Mouse (Mus musculus): ENCODE data around the gene Msl1.

The Msl1 gene

DNA sequence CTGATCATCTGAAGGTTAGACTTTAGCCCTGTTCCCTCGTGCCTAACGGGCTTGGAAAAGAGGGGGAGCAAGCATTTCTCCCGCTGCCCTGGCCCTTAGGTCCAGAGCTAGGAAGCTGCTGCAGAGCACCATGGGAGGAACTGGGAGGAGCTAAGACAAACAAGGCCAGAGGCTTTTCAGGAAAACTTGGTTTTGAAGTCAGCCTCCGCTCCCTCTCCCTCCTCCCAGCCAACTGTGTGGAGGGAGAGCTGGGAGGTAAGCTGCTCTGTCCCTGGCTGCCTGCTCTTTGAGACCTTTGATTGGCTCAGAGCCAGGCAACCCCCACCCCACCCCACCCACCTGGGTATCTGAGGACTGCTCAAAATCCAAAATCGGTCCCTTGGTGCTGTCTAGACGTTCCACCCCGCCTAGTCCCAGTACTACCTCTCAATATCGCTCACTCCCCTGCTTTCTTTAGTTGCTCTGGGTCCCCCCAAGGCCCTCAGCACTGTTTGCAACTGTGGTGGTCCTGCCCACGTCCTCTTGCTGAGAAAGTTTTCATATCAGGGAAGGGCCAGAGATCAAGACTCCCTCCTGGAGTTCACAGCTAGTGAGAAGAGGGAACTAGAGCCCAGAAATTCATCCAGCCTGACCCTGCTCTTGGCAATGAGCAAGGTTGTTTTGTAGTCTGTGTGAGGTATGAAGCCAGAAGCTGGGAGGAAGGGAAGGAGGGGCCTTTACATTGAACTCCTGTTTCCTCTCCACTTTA lies 18.3 kb upstream of the Msl1 start:
- no peak for DNase-seq (ENCODE audit: low read depth, low spot score)

DNA sequence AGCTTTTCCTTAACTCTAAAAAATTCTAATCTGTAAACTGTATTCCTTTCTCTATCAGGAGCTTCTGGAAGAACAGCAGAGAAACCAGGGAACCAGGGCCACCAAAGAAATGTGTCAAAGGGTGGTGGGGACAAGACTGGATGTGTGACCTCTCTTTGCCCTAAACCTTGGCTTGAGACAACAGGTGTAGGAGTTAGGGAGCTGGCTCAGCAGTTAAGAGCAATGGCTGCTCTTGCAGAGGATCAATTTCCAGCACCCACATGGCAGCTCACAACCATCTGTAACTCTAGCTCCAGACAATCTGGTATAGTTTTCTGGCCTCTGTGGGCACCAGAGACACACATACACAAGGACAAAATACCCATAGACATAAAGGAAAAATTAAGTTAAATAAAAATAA lies 17.4 kb upstream of the Msl1 start:
- DNase-seq (ENCODE audit: low read depth, low spot score), result no peak

DNA sequence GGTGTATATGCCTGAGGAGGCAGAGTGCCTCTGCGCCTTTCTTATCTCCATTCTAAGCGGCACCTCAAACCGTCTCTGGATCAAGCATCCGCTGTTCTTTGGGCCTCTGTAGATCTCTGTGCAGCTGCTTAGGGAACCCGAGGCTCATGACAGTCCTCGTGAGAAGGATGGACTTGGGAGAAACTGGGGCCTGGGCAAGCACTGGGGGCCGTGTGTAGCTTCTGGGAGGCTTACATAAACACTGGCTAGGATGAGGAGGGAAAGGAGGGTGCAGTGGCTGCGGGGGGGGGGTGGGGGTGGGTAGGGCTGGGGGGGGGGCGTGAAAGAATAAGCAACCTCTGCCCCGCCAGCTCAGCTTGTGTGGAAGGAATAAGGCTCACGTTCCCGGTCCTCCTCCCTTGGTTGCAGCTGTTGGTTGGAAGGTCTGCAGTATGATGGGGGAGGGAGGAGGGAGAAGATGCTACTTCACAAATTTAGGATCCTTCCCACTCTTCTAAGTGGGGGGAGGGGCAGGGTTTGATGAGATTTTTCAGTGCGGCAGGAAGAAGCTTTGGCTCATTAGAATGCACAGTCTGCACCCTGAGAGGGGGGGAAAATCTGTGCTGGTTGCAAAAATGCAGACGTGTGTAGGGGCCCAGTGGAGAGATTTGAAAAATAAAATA lies 13.3 kb upstream of the Msl1 start:
- no peak for DNase-seq (ENCODE audit: low read depth, low spot score)

DNA sequence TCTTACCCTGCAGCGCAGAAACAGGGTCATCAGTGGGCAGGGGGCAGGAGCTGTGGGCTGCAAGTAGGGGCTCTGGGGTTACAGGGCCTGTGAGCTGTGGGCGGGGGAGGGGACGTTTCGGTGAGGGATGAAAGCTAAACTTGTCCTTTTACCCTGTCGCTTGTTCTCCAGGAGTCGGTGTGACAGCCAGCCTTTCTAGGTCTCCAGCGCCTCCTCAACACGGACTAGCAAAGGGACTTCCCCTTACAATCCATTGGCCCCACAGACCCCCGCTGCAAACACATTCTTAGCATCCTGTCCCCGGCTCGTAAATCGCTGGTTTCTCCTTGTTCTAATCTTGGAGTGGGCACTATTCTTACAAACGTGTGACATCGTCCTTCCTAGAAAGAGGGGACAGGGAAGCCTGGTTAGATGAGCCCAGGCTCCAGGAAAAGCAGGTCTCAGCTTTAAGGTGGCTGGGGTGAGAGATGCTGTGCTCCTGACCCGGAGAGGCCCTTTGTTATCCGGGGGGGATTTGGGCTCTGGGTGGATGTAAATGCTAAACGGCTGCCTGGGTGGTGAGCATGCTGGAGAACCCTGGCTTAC lies 12.6 kb upstream of the Msl1 start:
- no peak for DNase-seq (ENCODE audit: low read depth, low spot score)

DNA sequence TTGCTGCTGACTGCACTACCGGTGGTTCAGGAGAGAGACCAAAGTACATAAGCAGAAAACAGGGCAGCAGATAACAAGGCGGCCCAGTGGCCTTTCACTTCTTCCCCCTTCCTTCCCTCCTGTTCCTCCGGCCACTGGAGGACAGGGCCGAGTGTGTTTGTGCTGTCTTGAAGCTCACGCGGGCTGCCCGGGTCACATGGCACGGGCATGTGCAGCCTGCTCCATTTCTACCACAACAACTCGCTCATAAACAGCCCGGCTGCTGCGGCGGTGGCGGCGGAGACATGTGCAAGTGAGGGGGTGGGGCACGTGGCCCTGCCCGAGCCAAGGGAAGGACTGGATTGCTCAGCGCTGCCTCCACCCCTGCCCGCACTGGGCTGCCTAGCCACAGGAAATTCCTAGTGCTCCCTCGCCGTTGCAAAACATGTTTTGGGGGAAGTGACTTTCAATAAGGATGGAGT lies 12.1 kb upstream of the Msl1 start:
- no peak for DNase-seq (ENCODE audit: low read depth, low spot score)

DNA sequence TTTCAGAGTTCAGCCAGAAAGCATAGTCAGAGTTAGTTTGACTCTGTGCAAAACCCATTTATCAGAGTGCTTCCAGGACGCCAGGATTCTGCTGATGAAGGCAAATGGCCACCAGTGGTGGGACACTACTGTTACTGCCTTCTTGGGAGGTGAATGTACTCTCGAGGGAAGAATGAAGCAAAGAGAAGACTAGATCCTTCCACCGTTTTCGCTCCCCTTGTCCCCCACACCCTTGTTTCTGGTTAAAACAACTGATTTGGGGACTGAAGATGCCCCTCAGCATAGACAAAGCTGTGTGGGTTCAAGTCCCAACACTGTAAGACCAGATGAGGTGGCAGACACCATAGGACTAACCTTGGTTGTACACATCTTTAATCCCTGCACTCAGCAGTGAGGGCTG lies 11.2 kb upstream of the Msl1 start:
- DNase-seq (ENCODE audit: low read depth, low spot score), result no peak

DNA sequence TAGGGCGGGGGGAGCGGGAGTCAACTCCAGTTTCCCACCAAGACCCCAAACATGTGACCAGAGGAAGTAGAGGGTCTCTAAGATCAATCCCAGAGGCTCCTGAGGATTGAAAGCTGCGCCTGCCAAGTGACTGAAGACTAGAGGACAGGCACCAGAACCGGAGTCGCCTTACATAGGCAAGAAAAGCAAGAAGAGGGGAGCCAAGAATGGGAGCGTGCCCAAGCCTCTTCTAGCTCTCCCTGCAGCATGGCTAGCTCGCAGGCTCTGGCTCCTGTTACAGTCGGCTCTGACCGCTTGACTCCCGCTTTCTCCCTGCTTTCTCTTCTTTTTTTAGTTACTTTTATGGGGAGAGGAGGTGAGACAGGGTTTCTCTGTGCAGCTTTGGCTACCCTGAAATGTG lies 10.1 kb upstream of the Msl1 start:
- DNase-seq (ENCODE audit: low read depth, low spot score), result no peak

DNA sequence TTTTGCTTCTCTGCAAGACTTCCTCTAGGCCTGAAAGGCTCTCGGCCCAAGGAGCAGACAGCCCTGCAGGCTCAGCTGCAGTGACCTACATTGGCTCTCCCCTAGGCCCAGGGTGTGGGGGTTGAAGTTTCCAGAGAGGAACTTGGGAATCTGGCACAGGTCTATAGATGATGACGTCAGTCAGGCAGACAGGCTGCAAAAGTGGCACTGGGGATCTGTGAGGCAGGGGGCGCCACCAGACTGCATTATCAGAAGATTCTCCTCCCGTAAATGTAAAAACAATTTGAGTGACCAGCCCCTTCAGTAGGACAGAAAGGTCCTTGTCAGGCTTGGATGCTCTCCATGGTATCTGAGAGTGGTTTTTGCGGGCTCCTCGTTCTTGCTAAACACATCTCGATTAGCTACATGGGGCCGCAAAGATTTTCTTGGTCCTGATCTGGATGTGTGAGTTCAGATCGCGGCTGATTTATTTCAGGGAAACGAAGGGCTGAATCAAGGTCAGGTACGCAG lies 9.5 kb upstream of the Msl1 start:
- no peak for DNase-seq (ENCODE audit: low read depth, low spot score)

DNA sequence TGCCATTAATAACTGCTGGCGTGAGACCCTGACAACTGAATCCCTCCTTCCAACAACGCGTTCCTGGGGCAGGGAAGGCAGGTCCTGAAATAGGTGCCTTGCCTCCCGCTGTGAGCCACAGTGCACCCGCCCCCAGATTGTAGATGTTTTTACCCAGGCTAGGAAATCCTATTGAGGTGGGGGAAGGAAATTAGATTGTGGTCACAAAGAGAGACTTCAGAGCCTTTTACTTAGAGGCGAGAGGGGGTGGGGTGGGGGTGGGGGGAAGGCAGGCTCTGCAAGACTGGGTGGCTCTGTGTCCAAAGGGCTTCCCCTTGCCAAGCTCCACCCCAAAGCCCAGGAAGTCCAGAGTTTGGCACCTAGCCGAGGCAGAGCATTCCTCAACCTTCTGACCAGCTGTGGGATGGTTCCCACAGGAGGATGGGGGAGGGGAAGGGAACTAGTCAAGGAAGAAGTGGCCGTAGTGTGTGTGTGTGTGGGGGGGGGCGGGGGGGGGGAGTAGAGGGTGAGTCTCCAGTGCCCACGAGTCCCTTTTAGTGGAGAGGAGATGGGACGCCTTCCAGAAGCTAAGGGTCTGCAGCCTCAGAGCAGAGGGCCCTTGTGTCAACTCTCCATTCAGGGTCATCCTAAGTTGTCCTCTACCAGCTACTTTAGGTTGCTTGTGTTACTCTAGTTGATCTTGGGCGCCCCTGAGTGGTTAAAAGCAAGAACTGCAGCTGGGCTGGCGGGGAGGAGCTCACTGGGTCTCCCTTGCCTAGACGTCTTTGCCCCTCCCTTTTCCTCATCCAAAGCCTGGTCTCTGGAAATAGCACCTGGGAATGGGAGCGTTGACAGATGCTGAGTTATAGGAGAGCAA lies 8.7 kb upstream of the Msl1 start:
- DNase-seq (ENCODE audit: low read depth, low spot score), result peak; percentile 76

DNA sequence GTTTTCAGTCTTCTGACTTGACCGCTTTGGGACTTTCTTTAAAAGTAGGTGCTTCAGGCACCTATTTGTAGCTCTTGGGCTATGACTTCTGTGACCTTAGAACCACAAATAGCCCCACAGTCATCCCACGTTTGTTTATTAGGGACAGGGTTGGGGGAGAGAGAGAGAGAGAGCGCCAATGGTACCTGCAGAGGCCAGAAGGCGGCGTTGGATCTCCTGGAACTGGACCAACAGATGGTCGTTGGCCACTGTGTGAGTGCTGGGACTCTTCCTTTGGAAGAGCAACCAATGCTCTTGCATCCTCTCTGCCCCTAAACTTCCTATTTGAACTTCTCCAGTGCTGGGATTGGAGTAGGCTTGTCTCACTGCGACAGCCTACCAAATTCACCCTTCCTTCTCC lies 8.1 kb upstream of the Msl1 start:
- no peak for DNase-seq (ENCODE audit: low read depth, low spot score)

DNA sequence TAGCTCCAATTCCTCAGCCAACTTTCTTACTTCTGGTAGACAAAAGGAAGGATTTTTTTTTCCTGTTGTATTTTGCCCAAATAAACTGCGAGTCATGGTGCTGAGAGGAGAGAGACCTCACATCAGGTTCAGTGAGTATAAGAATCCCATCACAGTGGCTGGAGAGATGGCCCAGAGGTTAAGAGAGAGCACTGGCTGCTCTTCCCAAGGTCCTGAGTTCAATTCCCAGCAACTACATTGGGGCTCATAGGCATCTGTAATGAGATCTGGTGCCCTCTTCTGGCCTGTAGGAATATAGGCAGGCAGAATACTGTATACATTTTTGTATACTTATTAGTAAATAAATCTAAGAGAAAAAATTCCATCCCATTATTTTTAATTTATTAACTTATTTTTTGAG lies 7.6 kb upstream of the Msl1 start:
- no peak for DNase-seq (ENCODE audit: low read depth, low spot score)

DNA sequence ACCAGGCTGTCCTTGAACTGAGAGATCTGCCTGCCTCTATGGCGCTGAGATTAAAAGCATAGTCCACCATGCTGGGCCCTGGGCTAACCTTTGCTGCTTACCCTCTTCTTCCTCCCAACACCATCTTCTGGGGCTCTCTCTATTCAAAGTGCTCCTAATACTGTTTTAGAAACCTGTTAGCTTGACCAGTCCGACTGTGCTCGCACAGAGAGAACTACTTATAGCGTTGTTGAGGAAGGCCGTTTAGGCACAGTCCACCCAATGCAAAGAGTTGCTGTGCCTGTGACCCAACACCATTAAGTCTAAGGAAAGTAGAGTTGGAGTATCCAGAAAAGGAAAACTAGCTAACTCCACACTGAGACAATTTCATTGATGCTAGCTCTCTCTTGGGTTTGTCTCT lies 7.2 kb upstream of the Msl1 start:
- no peak for DNase-seq (ENCODE audit: low read depth, low spot score)

DNA sequence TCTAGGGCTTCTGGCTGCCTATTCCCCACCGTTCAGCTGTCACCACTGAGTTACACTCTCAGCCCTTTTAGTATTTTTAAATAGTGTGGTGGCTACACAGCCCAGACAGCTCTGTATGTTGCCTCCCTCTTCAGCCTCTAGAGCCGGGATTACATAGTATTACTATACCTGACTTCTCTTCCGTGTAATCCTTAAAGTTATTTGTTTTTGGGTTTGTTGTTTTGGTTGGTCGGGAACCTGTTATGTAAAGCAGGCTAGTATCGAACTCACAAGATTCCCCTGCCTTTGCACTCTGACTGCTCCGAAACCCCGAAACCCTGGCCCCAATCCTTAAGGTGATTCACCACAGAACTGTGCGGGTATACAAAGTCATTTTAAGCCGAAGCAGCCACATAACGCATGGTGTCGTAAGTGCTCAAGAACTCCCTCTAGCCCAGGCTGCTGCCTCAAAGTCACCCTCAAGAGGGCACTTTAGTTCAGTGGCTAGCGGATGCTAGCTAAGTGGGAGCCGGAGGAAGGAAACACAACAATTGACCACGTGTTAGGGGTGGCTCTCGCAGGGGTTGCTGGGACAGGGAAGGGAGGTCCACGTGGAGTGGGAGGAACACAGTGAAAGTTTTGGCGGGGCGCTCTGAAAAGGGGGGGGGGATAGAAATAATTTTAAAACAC lies 6.6 kb upstream of the Msl1 start:
- DNase-seq (ENCODE audit: low read depth, low spot score), result no peak

DNA sequence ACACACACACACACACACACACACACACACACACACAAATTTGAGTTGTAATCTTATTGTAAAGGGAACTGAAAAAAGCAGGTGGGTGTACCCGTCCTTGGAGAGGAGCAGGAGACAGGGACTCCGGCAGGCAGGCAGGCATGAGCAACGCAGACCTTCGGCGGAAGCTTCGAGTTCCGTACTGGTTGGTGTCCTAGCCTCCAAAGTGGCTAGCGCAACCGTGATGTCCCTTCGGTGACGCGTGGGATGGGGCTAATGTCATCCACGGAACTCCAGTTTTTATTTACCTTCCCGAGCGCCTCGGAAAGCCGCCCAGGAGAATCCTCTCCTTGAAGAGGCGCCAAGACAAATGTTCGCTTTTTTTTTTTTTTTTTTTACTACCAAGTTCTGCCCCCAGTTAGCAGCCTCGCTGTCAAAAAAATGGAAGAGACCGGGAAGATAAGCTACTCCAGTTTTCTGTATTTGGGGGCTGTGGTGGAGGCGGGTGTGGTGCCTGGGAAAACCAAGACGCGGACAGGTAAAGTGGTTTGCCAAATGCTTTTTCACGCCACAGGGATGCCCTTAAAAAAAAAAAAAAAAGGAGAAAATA lies 6.0 kb upstream of the Msl1 start:
- DNase-seq (ENCODE audit: low read depth, low spot score), result no peak

DNA sequence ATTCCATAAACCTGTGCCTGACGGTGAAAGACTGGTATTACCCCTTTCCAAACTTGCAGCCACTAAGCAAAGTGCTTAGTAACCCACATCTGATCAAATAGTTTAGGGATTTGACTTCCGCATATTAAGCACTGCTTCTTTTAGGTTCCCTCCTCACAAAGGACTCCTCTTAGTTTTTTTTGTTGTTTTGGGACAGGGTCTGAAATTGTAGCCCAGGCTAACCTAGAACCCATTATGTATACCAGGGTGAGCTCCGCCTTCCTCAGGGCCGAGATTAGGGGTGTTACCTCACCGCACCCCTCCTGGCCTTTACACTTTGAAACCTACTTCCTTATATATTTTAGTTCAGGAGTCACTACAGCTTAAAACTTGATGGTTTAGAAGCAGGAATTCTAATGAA lies 5.5 kb upstream of the Msl1 start:
- DNase-seq (ENCODE audit: low read depth, low spot score), result no peak

DNA sequence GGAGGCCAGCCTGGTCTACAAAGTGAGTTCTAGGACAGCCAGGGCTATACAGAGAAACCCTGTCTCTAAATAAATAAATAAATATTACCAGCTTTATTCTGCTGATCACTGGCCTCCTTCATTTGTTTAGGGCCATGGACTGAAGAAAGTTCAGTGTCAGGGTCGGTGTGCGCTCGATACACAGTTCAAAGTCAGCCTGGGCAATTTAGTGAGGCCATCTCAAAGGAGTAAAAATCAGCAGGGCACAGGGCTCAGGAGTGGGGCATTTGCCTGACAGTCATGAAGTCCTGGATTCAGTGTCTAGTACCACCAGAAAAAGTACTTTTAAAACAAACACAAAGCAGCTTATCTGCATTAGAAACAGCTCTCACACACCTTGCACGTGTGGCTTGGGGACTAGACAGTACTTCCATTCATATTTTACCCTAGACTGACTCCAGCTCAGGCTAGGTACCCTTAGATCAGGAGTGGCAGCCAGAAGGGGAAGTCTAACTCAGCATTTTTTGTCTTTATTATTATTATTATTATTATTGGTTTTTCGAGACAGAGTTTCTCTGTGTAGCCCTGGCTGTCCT lies 4.6 kb upstream of the Msl1 start:
- DNase-seq (ENCODE audit: low read depth, low spot score), result no peak

DNA sequence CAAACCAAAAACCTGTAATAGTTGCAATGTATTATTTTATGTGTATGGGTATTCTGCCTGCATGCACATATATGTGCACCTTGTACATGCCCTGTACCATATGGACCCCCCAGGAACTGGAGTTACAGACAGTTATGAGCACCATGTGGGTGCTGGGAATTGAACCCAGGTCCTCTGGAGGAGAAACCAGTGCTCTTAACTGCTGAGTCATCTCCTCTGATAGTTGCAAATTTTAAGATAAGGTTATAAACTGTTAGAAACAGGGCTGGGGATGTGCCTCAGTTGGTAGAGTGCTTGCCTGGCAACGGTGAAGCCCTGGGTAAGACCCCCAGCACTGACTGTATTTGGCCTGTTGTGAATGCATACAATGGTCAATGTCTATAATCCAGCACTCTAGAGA lies 3.9 kb upstream of the Msl1 start:
- DNase-seq (ENCODE audit: low read depth, low spot score), result no peak

DNA sequence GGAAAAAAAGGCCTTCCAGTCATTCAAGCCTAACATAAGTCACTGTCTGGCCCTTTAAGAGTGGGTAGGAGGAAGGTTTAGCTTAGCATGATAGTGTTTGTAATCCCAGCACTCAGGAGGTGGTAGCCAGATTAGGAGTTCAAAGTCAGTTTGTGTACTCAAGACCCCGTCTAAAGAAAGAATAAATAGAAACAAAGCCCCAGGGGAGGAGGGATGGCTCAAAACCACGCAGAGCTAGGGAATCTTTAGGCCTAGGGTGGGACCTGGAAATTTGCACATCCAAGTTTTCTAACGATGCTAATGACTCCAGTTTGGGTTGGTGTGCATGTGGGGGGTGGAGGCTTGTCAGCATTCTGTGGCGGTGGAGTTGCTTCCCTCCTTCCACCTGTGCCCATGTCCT lies 3.2 kb upstream of the Msl1 start:
- DNase-seq (ENCODE audit: low read depth, low spot score), result no peak

DNA sequence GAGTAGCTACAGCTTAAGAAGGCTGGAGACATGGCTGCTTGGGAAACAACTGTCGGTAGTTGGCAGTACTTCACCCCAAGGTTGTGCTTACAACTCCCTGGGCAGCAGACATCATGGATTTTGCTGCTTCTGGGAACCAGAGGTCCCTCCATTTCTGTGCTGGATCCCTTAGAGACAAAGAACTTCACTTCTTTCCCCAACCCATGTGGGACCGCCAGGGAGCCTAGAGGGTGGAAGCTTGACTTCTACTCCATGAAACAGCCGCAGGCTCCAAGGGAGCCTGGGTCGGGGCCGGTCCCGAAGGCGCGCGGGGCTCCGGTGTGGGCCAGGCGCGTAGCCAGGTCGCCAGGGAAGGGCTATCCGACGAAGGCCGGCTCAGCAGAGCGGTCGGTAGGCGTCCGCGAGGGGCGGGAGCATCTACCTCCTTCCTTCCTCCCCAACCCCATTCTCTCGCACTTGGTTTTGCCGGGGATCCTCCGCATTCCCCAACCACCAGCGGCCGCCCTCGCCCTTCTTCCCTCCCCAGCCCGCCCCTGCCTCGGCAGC lies 774 bp upstream of the Msl1 start:
- peak; percentile 41 for DNase-seq (ENCODE audit: low read depth, low spot score)

DNA sequence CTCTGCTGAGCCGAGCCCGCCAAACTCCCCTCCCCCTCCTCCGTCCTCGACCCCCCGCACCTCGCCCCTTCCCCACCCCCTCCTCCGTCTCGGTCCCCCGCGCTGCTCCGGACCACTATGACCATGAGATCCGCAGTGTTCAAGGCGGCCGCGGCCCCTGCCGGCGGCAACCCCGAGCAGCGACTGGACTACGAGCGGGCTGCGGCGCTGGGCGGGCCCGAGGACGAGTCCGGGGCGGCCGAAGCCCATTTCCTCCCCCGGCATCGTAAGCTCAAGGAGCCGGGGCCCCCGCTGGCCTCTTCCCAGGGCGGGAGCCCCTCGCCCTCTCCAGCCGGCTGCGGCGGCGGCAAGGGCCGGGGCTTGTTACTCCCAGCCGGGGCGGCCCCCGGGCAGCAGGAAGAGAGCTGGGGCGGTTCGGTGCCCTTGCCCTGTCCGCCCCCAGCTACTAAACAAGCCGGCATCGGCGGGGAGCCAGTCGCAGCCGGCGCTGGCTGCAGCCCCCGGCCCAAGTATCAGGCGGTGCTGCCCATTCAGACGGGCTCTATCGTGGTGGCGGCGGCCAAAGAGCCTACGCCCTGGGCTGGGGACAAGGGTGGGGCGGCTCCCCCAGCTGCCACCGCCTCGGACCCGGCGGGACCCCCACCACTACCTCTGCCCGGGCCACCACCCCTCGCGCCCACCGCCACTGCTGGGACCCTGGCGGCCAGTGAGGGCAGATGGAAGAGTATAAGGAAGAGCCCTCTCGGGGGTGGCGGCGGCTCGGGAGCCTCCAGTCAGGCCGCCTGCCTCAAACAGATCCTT lies 598 bp downstream of the Msl1 start:
- DNase-seq (ENCODE audit: low read depth, low spot score), result peak; percentile 43
